Mouse (Mus musculus) cerebellum, adult 9-10 months (tissue): ENCODE data around the gene Olfr149.
"Not testable (repeated sequence)": the region's sequence is repeated elsewhere in the genome, so short reads cannot be mapped to it uniquely, and the experiment has no call there.

Experiments
- DNase-seq: peaks from one replicate; pipeline ENCODE4 v3.0.0; 2022

Gene Olfr149

GRCm38 (mm10) chr9:39707017-39707416 is at the start of gene Olfr149:
Gene Olfr149 (minus strand): TSS chr9:39707117.
- no peak for DNase-seq

DNA sequence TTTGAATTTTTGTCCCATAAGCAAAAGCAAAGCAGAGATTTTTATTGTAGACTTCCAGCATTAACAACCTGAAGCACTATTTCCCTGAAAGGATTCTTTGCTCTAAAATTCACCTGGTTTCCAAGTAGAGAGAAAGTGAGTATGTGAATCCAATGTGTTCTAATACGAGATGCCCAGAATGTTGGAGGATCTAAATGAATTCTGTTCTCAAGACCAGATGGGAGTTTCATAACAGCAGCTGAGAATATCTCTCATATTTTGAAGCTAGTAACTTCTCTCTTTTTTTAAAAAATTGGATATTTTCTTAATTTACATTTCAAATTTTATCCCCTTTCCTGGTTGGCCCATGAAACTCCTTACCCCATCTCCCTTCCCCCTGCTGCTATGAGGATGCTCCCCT is 39.5 kb upstream of the Olfr149 start:
- DNase-seq = no peak

DNA sequence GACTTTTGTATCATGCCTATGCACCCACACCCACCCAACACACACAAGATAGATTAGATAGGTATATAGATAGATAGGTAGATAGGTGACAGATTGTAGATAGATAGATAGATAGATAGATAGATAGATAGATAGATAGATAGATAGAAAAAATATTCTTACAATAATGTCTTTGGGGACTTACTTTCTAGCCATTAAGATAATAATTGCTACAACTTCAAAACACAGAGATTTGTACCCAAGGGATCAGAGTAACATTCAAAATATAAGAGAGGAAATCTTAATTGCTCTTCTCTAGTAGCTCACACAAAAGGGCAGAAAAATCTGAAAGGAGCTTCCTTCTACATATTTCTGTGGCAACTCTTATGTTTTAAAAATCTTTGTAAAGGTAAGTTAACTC is 39.0 kb upstream of the Olfr149 start, which contains the start of gene Olfr967:
TSS of gene Olfr967 (plus strand) at position 301 of the 400 bp plus-strand sequence.
- no peak for DNase-seq

- no peak for DNase-seq
Measured at GRCm38 (mm10) chr9:39740741-39741140, 33.8 kb upstream of the Olfr149 start.

GRCm38 (mm10) chr9:39730678-39731077 is 23.8 kb upstream of the Olfr149 start, which contains the start of gene Olfr150:
Gene Olfr150 (plus strand): TSS chr9:39730978.
- no peak for DNase-seq

GRCm38 (mm10) chr9:39711053-39711452 is 4.1 kb upstream of the Olfr149 start, which contains the start of gene Olfr965:
Gene Olfr965 (plus strand): TSS chr9:39711353.
- no peak for DNase-seq

GRCm38 (mm10) chr9:39708958-39709357 is 2.0 kb upstream of the Olfr149 start:
- DNase-seq = no peak

- not testable (repeated sequence) for DNase-seq
Measured at GRCm38 (mm10) chr9:39701123-39701522, 5.8 kb downstream of the Olfr149 start.

- DNase-seq = no peak
Measured at GRCm38 (mm10) chr9:39679280-39679679, 27.6 kb downstream of the Olfr149 start.

- no peak for DNase-seq
Measured at GRCm38 (mm10) chr9:39678557-39678956, 28.4 kb downstream of the Olfr149 start.

DNA sequence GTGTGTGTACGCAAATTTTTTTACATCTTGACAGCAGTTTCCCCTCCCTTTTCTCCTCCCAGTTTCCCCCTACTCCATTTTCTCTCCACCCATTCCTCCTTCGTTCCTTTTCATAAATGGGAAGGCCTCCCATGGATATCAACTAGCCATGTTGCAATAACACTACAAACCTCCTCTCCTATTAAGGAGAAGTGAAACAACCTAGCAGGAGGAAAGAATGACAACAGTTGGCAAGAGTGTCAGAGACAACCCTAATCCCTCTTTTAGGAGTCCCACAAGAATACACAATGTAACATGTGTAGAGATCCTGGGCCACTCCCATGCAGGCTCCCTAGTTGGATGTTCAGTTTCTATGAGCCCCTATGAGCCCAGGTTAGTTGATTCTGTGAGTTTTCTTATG is 32.1 kb downstream of the Olfr149 start:
- DNase-seq = no peak

GRCm38 (mm10) chr9:39669723-39670122 is 37.2 kb downstream of the Olfr149 start:
- DNase-seq = no peak

DNA sequence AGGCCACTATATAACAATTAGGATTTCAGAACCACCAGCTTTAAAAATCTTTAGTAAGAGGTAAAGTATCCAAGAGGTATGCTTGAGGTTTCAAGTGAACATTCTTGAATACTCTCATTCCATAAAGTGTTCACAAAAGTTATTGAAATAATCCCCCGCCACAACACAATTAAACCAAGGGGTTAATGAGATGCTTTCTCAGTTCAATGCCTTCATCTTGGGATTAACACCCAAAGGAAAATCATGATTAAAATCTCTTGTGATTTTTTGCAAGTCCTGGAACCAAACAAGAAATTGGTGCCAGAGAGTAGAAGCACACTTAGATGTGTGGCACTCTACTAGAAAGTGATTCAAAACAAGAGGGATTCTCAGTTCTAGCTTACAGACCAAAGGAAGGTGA is 40.0 kb downstream of the Olfr149 start, which contains the start of gene Olfr963:
TSS of gene Olfr963 (plus strand) at position 301 of the 400 bp plus-strand sequence.
- no peak for DNase-seq

DNA sequence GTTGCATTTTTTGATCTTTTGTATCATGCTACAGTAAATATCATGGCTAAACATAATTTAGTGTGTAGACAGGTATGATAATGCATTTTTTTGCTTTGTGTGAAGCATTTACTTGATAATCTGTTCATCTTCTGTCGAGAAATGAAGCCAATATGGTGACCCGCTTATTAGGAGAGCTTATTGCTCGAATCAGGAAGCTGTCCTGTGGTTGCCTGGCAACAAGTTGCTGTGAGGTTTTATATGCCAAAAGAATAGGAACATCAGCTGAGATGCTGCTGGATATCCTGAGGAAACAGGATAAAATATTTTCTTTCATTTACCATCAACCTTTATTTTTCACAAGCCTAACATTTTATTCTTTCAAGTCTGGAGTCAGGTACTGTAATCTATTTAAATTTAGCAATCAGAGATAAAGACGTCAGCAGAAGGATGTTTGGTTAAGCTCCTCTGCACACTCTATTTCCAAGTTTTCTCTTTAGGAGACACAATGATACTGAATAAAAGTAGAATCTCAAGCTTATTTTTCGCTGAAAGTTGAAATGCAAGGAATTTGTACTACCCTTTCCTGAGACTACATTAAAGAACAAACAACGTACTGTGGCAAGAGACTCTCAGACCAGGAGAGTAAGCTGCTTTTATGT is 52.0 kb downstream of the Olfr149 start:
- DNase-seq = no peak
